Mouse (Mus musculus) lung, adult 2 months (tissue): ENCODE measurements at regions not wholly inside any gene's neighbourhood (a gene's known extent, or its start where the extent isn't known, plus 50 kb on each side); places are given as distances from the start of the nearest gene placed in this dataset.
A peak's percentile ranks its signal among the peaks of the same experiment; 100 is the strongest.

Experiments used
- DNase-seq: peaks from one replicate; pipeline ENCODE4 v3.0.0; 2022
- H3K4me1 ChIP-seq: fragments of 200-500 bp; 2 replicates; pipeline ENCODE4 v1.6.1; 2011; ENCODE audit warnings: low read length; ENCODE audit not compliant: control insufficient read depth, insufficient read depth
- H3K4me3 ChIP-seq: fragments of 200-500 bp; replicated peaks from 2 replicates; pipeline ENCODE3; 2011; ENCODE audit warnings: low read depth, mild to moderate bottlenecking, control low read depth, low read length; ENCODE audit errors: extremely low read depth
- CTCF ChIP-seq: fragments of 200-500 bp; IDR thresholded peaks from 2 replicates; pipeline ENCODE4 v1.5.1; 2011; ENCODE audit warnings: mild to moderate bottlenecking, low read length, control low read depth; ENCODE audit not compliant: insufficient read depth
- POLR2A ChIP-seq: fragments of 200-500 bp; IDR thresholded peaks from 2 replicates; pipeline ENCODE4 v1.6.1; 2011; ENCODE audit warnings: low read depth, mild to moderate bottlenecking, control low read depth, low read length, borderline replicate concordance; ENCODE audit errors: extremely low read depth
- WGBS: fragments of 180-500 bp; shearing (Covaris S2); methylation state at CpG from one replicate; pipeline ENCODE4 v1.1.7; 2018; 5-methylcytosine and 5-hydroxymethylcytosine counted together

GRCm38 (mm10) chr8:34485905-34486304 is 374.4 kb upstream of the Gm10131 start:
- Histone ChIP-seq H3K4me1 (no peaks in the 10 kb centered on the region), H3K4me3 (no peak overlapping the region)
- TF ChIP-seq POLR2A: no peak
- no peak for TF ChIP-seq CTCF
- WGBS: 90% methylated on average over 9 of the region's 9 CpGs
- DNase-seq: no peak

GRCm38 (mm10) chr8:34485346-34485745 is 373.8 kb upstream of the Gm10131 start:
- no peak for TF ChIP-seq POLR2A
- TF ChIP-seq CTCF: no peak
- WGBS: 85% methylated on average over 6 of the region's 6 CpGs
- no peak for DNase-seq
- Histone ChIP-seq H3K4me3 (no peak overlapping the region), H3K4me1 (no peaks in the 10 kb centered on the region)

DNA sequence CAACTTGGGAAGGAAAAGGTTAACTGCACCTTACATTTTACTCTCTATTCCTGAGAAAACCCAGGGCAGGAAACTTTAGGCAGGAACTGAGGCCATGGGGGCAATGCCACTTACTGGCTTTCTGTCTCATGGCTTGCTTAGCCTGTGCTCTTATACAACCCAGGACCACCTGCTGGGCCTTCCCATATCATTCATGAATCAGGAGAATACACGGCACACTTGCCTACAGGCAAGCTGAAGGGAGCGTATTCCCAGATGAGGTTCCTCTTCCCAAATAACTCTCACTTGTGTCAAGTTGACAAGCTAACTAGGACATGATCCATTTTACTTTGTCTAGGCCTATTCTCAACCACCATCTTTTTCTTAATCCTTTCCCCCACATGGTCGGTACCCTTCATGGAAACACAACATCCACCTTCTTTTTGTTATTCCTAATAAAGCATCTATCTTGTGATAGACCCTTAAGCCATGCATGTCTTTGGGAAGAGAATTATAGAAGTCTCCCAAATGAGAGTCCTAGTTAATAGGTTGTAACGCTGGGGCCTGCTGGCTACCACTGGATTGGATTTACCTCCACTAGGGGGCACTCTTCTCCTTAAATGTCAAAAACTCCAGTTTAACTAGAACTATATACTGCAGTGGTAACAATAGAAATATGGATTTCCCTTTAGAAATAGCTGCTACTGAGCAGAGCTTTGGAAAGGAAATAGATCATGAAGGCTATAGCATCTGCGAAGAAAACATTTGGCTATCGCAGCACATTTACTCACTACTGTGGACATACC is 373.2 kb upstream of the Gm10131 start:
- 51% methylated on average over 6 of the region's 6 CpGs for WGBS
- no peak overlapping the region for H3K4me3 ChIP-seq
- TF ChIP-seq POLR2A (no peak), CTCF (peak; percentile 36; the same call in 1 of the 2 replicates)
- no peaks in the 10 kb centered on the region for H3K4me1 ChIP-seq
- DNase-seq: no peak

DNA sequence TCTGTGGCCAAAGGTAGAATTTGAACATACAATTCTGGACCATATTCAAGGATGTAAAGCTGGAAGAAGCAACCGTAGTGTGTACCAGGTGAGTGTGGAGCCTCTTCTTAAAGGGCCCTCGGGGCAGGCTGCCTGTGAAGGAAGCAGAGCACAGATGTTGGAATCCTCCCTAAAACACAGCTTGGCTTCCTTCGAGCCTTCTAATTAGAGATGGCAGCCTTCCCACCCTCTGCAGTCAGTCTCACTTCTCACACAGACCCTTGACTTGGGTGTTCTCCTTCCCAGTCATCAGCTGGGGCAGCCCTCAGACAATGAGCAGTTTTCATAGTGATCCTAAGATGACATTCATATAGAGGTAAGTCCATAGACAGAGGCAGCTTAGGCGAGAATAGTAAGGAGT is 371.7 kb upstream of the Gm10131 start:
- no peak overlapping the region for H3K4me3 ChIP-seq
- 76% methylated on average over 4 of the region's 4 CpGs for WGBS
- TF ChIP-seq CTCF: no peak
- TF ChIP-seq POLR2A: no peak
- H3K4me1 ChIP-seq: no peaks in the 10 kb centered on the region
- no peak for DNase-seq

DNA sequence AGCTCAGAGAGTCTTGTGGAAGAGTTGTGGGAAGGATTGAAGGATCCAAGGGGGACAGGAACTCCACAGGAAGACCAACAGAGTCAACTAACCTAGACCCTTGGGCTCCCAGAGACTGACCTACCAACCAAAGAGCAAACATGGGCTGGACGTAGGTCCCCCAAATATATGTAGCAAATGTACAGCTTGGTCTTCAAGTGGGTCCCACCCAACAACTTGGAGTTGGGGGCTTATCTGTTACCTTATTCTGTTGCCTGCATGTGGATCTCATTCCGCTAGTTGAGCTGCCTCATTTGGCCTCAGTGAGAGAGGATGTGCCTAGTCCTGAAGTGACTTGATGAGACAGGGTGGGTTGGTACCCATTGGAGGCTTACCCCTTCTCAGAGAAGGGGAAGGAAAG is 371.1 kb upstream of the Gm10131 start:
- 98% methylated on average over 2 of the region's 2 CpGs for WGBS
- H3K4me1 ChIP-seq: no peaks in the 10 kb centered on the region
- H3K4me3 ChIP-seq: no peak overlapping the region
- no peak for TF ChIP-seq POLR2A
- no peak for TF ChIP-seq CTCF
- no peak for DNase-seq

GRCm38 (mm10) chr8:34480496-34480895 is 369.0 kb upstream of the Gm10131 start:
- WGBS: 79% methylated on average over 4 of the region's 4 CpGs
- Histone ChIP-seq H3K4me3 (no peak overlapping the region), H3K4me1 (no peaks in the 10 kb centered on the region)
- no peak for DNase-seq
- no peak for TF ChIP-seq CTCF
- TF ChIP-seq POLR2A: no peak

DNA sequence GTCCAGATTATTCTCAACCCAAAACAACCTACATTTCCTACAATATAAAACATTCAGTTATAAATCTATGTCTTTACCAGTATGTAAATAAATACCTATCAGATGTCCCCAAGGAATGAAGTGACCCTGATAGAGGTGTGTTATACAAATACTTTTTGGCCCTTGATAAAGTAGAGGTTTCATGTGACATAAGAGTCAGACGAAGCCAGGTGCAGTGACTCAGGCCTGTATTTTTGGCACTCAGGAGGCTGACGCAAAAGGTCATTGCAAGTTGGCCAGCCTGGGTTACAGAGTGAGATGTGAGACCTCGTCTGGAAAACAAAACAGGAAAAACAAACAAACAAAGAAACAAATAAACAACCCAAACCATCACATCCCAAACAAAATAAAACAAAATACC is 367.4 kb upstream of the Gm10131 start:
- Histone ChIP-seq H3K4me1 (no peaks in the 10 kb centered on the region; the same call in 1 of the 2 replicates), H3K4me3 (no peak overlapping the region)
- no peak for TF ChIP-seq POLR2A
- no peak for TF ChIP-seq CTCF
- DNase-seq: no peak
- 40% methylated on average over 3 of the region's 3 CpGs for WGBS

DNA sequence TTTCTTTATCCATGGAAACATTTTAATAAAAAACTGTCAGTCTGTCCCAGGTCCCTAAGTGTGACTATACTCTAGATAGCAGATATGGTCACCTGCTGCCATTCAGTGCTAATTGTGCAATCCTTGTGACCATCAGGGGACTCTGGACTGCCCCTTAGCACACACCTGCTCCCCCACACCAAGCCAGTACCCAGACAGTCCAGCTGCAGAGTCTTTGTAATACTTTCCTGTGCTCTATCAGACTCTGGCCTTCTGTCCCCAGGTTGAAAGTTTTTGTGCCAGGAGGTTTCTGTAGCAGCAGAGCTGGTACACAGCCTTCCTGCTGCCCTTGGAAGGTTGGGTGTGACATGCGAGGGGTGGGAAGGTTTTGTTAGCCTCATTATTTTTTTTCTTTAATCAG is 366.9 kb upstream of the Gm10131 start:
- DNase-seq: no peak
- TF ChIP-seq CTCF: no peak
- TF ChIP-seq POLR2A: no peak
- 57% methylated on average over 1 of the region's 1 CpGs for WGBS

DNA sequence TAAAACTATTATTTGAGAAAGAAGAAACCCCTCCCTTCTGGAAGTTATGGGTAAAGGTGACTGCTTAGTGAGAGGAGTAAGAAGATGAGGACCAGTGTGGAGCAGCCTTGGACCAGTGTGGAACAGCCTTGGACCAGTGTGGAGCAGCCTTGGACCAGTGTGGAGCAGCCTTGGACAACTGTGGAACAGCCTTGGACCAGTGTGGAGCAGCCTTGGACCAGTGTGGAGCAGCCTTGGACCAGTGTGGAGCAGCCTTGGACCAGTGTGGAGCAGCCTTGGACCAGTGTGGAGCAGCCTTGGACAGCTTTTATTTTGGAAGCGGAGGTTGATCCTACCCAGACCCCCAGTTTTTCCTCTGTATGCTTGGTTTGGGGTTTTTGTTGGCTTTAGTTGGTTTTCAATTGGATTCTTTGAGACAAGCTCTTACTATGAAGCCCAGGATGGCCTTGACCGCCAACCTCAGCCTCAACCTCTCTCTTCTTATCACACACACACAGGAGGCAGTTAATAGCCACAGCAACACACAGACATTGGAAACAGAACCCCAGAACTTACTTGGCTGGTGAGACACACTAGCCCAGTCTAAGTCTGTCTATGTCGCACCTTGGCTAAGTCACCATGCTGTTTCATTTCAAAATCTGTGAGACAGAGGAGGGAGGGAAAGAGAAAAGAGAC is 364.7 kb upstream of the Gm10131 start:
- 99% methylated on average over 3 of the region's 3 CpGs for WGBS
- no peak for DNase-seq
- Histone ChIP-seq H3K4me1 (no peaks in the 10 kb centered on the region; the same call in 1 of the 2 replicates), H3K4me3 (no peak overlapping the region)
- TF ChIP-seq CTCF: no peak
- no peak for TF ChIP-seq POLR2A

More for the DNA sequence above, 366.9 kb upstream of the Gm10131 start:
- Histone ChIP-seq H3K4me3 (no peak overlapping the region), H3K4me1 (no peaks in the 10 kb centered on the region; the same call in 1 of the 2 replicates)

DNA sequence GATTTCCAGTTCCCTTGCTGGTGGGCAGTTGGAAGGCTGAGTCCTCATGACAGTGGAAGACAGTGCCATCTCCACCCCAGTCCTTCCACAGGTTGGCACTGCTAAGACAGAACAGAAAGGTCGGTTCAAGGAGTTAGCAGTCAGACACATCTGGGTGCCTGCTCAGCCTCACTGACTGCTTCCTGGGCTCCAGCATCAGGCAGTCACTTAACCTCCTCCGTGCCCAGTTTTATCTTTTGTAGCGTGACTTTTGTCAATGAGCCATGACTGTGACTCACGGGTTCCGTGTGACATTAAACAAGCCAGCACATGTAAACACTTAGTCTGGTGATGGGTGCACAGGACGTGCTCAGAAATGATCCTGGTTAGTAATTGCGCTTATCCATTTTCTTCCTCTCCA is 363.1 kb upstream of the Gm10131 start:
- DNase-seq: no peak
- TF ChIP-seq CTCF (no peak), POLR2A (no peak)
- WGBS: 35% methylated on average over 7 of the region's 7 CpGs
- no peaks in the 10 kb centered on the region; the same call in 1 of the 2 replicates for H3K4me1 ChIP-seq
- H3K4me3 ChIP-seq: no peak overlapping the region
